Mouse (Mus musculus) cerebellum, adult 2 months (tissue): ENCODE data around the gene Pin4.

Source experiments
- CTCF ChIP-seq: fragments of 200-500 bp; IDR thresholded peaks from 2 replicates; pipeline ENCODE4 v1.5.1; 2011; ENCODE audit warnings: low read depth, mild to moderate bottlenecking, control low read depth, low read length, moderate library complexity, borderline replicate concordance; ENCODE audit not compliant: insufficient read depth
- POLR2A ChIP-seq: fragments of 200-500 bp; IDR thresholded peaks from 2 replicates; pipeline ENCODE4 v1.6.1; 2011; ENCODE audit warnings: low read length, control low read depth, borderline replicate concordance; ENCODE audit not compliant: insufficient read depth

GRCm38 (mm10) chrX:102170135-102170534 is 50.9 kb downstream of the Pin4 start:
- no peak for TF ChIP-seq POLR2A
- no peak for TF ChIP-seq CTCF
